Mouse (Mus musculus) v-Abl transformed pro-B cells (cell line): ENCODE data around the gene Eml1.

Experiments
- in situ Hi-C, 2 experiments: fragments of 400-800 bp; cut with MboI; formaldehyde crosslinking; loops; one replicate each; pipeline ENCODE4 v1.15.1; 2025; ENCODE audit not compliant: unreplicated experiment in 2 of 2

Gene Eml1

GRCm38 (mm10) chr12:108534484-108534883 is 163.7 kb downstream of the Eml1 start:
- in situ Hi-C loops = no loop called here

GRCm38 (mm10) chr12:108536461-108536860 is 165.7 kb downstream of the Eml1 start:
- in situ Hi-C loops = no loop called here

DNA sequence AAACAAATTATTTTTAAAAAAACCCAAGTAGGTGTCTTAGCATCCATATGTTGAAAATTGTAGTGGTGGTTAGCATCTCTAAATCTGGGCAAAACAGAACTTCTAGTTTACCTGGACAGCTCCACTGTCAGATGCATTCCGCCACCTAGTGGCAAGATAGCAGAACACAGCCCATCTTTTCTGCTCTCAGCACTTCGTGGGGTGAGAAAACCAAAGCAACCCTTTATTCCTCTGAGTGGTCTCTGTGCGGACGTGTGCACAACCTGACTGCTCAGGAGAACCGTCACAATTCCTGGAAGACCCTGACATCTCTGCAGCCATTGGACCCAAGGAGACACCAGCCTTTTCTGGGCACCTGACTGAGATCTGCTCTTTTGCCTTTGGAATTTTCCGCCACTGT is 170.3 kb downstream of the Eml1 start:
- in situ Hi-C loops = no loop called here

GRCm38 (mm10) chr12:108546508-108547153 is 175.9 kb downstream of the Eml1 start:
- in situ Hi-C loops = no loop called here

DNA sequence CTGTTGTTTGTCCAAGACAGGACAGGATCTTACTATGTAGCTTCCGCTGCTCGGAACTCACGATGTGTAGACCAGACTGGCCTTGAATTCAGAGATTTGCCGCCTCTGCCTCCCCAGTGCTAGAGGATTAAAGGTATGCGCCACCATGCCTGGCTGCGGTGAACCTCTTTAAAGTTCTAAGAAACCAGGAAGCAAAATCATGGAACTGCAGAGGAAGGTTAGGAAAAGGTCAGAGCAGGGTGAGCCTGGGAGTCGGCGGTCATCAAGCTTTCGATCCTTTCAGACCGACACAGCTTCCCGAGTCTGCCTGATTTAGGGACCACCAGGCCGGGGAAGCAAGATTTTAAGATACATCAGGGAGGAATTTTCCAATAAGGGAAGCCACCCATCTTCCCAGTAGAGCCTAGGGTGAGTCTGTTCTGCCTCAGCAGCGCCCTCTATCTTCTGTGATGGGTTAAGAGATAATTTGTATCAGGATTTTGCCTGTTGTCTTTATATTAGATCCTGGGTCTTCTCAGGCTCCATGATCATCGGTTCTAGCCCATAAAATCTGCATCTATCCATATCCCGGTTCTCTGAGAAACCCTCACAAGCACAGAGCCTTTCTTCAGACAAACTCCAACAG is 176.6 kb downstream of the Eml1 start:
- in situ Hi-C loops = no loop called here

- in situ Hi-C loops = no loop called here
Measured at GRCm38 (mm10) chr12:108551731-108552130, 181.0 kb downstream of the Eml1 start.

- in situ Hi-C loops = no loop called here
Measured at GRCm38 (mm10) chr12:108553079-108553478, 182.3 kb downstream of the Eml1 start.

GRCm38 (mm10) chr12:108554120-108554841 is 183.5 kb downstream of the Eml1 start, which contains the start of gene Evl:
Gene Evl (plus strand): TSS chr12:108554720.
- in situ Hi-C loops = no loop called here

GRCm38 (mm10) chr12:108554861-108555556 is 184.3 kb downstream of the Eml1 start:
- in situ Hi-C loops = no loop called here

GRCm38 (mm10) chr12:108558194-108558593 is 187.4 kb downstream of the Eml1 start:
- in situ Hi-C loops = no loop called here

DNA sequence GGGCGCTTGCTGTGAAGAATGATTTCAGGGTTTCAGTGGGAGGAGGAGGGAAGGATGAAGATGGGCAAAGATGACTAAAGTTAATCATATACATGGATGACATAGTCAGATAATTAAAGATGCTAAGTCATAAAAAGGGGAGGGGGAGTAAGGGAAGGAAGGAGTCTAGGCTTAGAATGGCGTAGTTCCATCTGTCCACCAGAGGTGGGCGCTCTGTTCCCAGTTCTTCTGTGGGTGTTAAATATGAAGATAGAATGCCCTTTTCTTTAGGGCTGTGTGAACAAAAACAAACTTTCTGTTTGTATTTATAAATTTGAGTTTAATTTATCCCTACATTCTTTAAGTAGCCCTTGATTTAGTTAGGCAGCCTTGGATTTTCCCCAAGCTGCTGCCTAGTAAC is 192.5 kb downstream of the Eml1 start:
- in situ Hi-C loops = no loop called here

DNA sequence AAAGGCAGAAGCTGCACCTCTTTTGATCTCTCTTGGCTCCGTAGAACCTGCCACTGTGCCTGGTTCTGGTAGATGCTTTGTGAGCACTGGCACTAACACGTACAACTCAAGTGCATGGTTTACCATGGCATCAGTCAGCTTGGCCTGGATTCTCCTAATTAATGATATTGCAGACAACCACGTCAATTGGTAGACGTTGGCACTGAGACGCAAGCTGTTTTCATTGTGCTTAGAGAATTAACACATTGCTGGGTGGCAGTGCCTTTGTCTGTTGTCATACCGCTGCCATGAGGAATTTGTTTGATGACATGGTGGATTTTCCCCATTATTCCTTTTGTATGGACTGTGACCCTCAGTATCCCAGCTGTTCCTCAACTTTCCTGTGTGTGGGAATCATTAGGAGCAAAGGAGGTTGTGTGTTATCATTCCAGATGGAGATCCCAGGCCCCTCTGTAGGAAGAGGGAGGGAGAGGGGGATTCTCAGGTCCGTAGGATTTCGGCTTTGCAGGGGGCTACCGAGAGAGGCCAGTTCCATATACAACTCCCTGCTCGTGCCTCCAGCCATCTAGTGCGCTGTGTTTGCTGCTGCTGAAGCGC is 194.3 kb downstream of the Eml1 start:
- in situ Hi-C loops = no loop called here

DNA sequence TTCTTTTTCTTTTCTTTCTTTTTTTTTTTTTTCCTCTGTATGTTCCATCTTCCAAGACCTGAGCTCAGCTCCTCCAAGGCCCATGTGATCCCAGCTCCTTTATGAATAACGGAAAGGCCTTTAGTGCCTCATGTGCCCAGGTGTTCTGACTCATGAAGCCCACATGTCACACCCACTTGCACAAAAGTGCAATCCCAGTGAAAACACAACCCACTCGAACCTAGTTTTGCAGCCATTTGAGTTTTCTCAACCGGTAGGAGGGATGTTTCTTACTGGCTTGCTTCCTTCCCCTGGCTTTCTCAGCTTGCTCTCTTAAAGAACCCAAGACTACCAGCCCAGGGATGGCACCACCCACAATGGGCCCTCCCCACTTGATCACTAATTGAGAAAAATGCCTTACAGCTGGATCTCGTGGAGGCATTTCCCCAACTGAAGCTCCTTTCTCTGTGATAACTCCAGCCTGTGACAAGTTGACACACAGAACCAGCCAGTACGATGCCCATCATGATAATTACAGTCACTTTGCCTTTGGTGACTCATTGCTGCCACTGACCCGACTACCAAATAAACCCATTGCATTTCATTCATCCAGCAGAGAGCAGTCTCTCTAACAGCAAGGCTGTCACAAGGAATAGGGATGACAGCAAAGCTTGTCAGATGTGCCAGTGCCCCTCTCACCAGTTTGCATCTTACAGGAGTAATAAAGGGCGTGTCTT is 208.6 kb downstream of the Eml1 start:
- in situ Hi-C loops = loop anchor here in 1 of 2 experiments (25.0 kb wide), 1 partner anchor 1383 kb away; no protein-coding TSS in a partner anchor

GRCm38 (mm10) chr12:108583775-108584174 is 213.0 kb downstream of the Eml1 start:
- in situ Hi-C loops = loop anchor here in 1 of 2 experiments (25.0 kb wide), 1 partner anchor 1379 kb away; no protein-coding TSS in a partner anchor
